Mouse (Mus musculus) C2C12 (cell line): ENCODE measurements around the gene Ppa1.

Source experiments
- CEBPB ChIP-seq: IDR thresholded peaks from one replicate; pipeline ENCODE4 v1.6.1; 2011; ENCODE audit warnings: low read depth, mild to moderate bottlenecking, control low read depth, moderate library complexity
- CTCF ChIP-seq: IDR thresholded peaks from one replicate; pipeline ENCODE4 v1.5.1; 2011; ENCODE audit not compliant: control insufficient read depth, insufficient read depth, insufficient read length
- FOSL1 ChIP-seq: IDR thresholded peaks from one replicate; pipeline ENCODE4 v1.8.0; 2011; ENCODE audit warnings: mild to moderate bottlenecking, low read length; ENCODE audit not compliant: poor library complexity, insufficient read depth, severe bottlenecking
- MAX ChIP-seq: IDR thresholded peaks from one replicate; pipeline ENCODE4 v1.6.1; 2011; ENCODE audit warnings: mild to moderate bottlenecking, control low read depth
- MYOD1 ChIP-seq: IDR thresholded peaks from one replicate; pipeline ENCODE4 v1.6.1; 2011; ENCODE audit warnings: low read depth; ENCODE audit not compliant: control insufficient read depth, insufficient read length
- MYOG ChIP-seq: IDR thresholded peaks from one replicate; pipeline ENCODE4 v1.6.1; 2011; ENCODE audit not compliant: control insufficient read depth, insufficient read length; ENCODE audit errors: extremely low read depth
- USF1 ChIP-seq: IDR thresholded peaks from one replicate; pipeline ENCODE4 v1.6.1; 2011; ENCODE audit warnings: low read depth, mild to moderate bottlenecking, control low read depth, moderate library complexity

DNA sequence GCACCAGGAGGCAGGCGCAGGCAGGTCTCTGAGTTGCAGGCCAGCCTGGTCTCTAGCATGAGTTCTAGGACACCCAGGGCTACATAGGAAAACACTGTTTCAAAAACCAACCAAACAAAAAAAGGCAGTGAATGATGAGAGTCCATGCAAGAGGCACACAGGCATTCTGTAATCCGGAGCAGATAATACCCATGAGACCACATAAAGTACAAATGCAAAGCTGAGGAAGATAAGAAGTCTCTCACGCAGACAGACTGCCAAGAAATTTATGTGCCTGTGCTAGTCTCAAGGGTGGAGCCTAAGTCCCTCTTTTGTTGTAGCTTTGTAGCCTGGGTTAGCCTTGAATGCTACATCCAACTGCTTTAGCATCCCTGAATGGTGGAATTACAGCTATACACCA is 17.3 kb downstream of the Ppa1 start:
- TF ChIP-seq CTCF = no peak
- no peak for TF ChIP-seq USF1
- no peak for TF ChIP-seq MYOG
- no peak for TF ChIP-seq CEBPB
- no peak for TF ChIP-seq MAX
- no peak for TF ChIP-seq MYOD1
- TF ChIP-seq FOSL1 = no peak
